Mouse (Mus musculus) layer of hippocampus, postnatal 14 days (tissue): ENCODE results near the gene Hist1h3i. TPM values are rescaled to one million over a fixed set of nuclear protein-coding genes. Genes with fewer than 3 reads are reported as not detected.

Source experiments
- DNase-seq, 2 experiments: peaks; one replicate each; pipeline ENCODE4 v3.0.0; 2021 to 2022; ENCODE audit warnings: low spot score in 2 of 2, mixed read lengths in 1 of 2
- microRNA-seq, 2 experiments: library from miRNA; unstranded; fragments of <30 nt; microRNA quantifications; one replicate each; pipeline ENCODE4 v1.2.0; 2021
- total RNA-seq, 2 experiments: library from RNA; stranded (reverse); gene quantifications; 2 replicates each; pipeline ENCODE4 v1.2.3; 2021

Gene Hist1h3i
- total RNA-seq, 2 experiments from 2014 or later, result 59.5 to 93.2 TPM

- peak; percentile 68 to 76 for DNase-seq
Measured at GRCm38 (mm10) chr13:21734906-21735767, 48.0 kb downstream of the Hist1h3i start, which contains the start of gene Hist1h4j. Gene Hist1h4j, plus strand, starts transcription at chr13:21735064.

- peak; percentile 77 to 87 for DNase-seq
Measured at GRCm38 (mm10) chr13:21734010-21734905, 48.9 kb downstream of the Hist1h3i start.

GRCm38 (mm10) chr13:21733466-21733865 is 49.7 kb downstream of the Hist1h3i start:
- DNase-seq, result no peak

Small RNA genes within 50 kb of the gene (microRNA-seq; reads per million reads assigned to microRNA genes)
- gene Gm19658 (0 reads per million in 2 experiments), gene Gm44346 (0 reads per million in 2 experiments), gene Gm44454 (0 reads per million in 2 experiments), gene Gm44466 (0 reads per million in 2 experiments)

Other genes starting within 250 kb of the Hist1h3i start
- not detected for gene Olfr1366, start 240.6 kb downstream of the Hist1h3i start, total RNA-seq
- not detected for gene Olfr1535, start 223.5 kb downstream of the Hist1h3i start, total RNA-seq
- not detected for gene Olfr1364, start 201.6 kb downstream of the Hist1h3i start, total RNA-seq
- not detected for gene Olfr1362, start 169.3 kb downstream of the Hist1h3i start, total RNA-seq
- not detected for gene Olfr11, start 140.9 kb downstream of the Hist1h3i start, total RNA-seq
- gene Olfr1361, start 120.0 kb downstream of the Hist1h3i start, total RNA-seq, result not detected
- not detected for gene Olfr1360, start 106.0 kb downstream of the Hist1h3i start, total RNA-seq
- not detected for gene Olfr1359, start 85.3 kb downstream of the Hist1h3i start, total RNA-seq
- gene Hist1h2bl, start 67.2 kb downstream of the Hist1h3i start, total RNA-seq, result 10 to 100 TPM; 31.7 to 51.2 TPM
- 10 to 100 TPM; 17.4 to 55.0 TPM for gene Hist1h2ai, start 66.9 kb downstream of the Hist1h3i start, total RNA-seq
- gene Hist1h3h, start 65.7 kb downstream of the Hist1h3i start, total RNA-seq, result 10 to 100 TPM; 68.2 to 84.2 TPM
- gene Hist1h2bm, start 61.3 kb downstream of the Hist1h3i start, total RNA-seq, result 10 to 100 TPM in 1 of 2 experiments, 1 to 10 TPM in 1; 8.6 to 12.7 TPM
- 10 to 100 TPM; 14.3 to 15.3 TPM for gene Hist1h4j, start 48.3 kb downstream of the Hist1h3i start, total RNA-seq
- gene Hist1h4k, start 32.9 kb downstream of the Hist1h3i start, total RNA-seq, result 100 to 1,000 TPM; 229 to 266 TPM
- 10 to 100 TPM; 17.1 to 19.9 TPM for gene Hist1h2ak, start 29.5 kb downstream of the Hist1h3i start, total RNA-seq
- gene Hist1h2bn, start 29.2 kb downstream of the Hist1h3i start, total RNA-seq, result 10 to 100 TPM; 18.8 to 20.0 TPM
- 10 to 100 TPM; 10.5 to 20.6 TPM for gene Hist1h1b, start 2.7 kb downstream of the Hist1h3i start, total RNA-seq
- 1 to 10 TPM; 1.7 to 1.8 TPM for gene Hist1h2an, start 3.8 kb upstream of the Hist1h3i start, total RNA-seq
- 10 to 100 TPM; 12.3 to 16.4 TPM for gene Hist1h2bp, start 4.1 kb upstream of the Hist1h3i start, total RNA-seq
- 10 to 100 TPM; 47.8 to 64.2 TPM for gene Hist1h2bq, start 26.8 kb upstream of the Hist1h3i start, total RNA-seq
- gene Hist1h2ao, start 27.1 kb upstream of the Hist1h3i start, total RNA-seq, result 10 to 100 TPM; 28.2 to 31.2 TPM
- 100 to 1,000 TPM; 159 to 222 TPM for gene Hist1h4m, start 28.4 kb upstream of the Hist1h3i start, total RNA-seq
- 10 to 100 TPM; 30.8 to 35.7 TPM for gene Hist1h4n, start 48.8 kb upstream of the Hist1h3i start, total RNA-seq
- 10 to 100 TPM; 20.7 to 37.1 TPM for gene Hist1h2ap, start 50.1 kb upstream of the Hist1h3i start, total RNA-seq
- 10 to 100 TPM; 48.0 to 64.3 TPM for gene Hist1h2br, start 50.4 kb upstream of the Hist1h3i start, total RNA-seq
- gene Zfp184, start 161.7 kb upstream of the Hist1h3i start, total RNA-seq, result 1 to 10 TPM; 3.4 to 3.8 TPM
- under 1 TPM in 1 of 2 experiments, not detected in 1; 0.19 TPM for gene Pom121l2, start 197.8 kb upstream of the Hist1h3i start, total RNA-seq
- gene Prss16, start 226.4 kb upstream of the Hist1h3i start, total RNA-seq, result under 1 TPM in 1 of 2 experiments, not detected in 1; 0.46 TPM